Mouse (Mus musculus) kidney, adult 2 months (tissue): ENCODE data around the gene Polr1b.

Source experiments
- CTCF ChIP-seq: fragments of 200-500 bp; conservative IDR thresholded peaks from 2 replicates; pipeline ENCODE4 v1.5.1; 2011; ENCODE audit warnings: low read depth, mild to moderate bottlenecking, control low read depth, low read length, moderate library complexity, mixed read lengths; ENCODE audit not compliant: insufficient read depth, insufficient read length
- POLR2A ChIP-seq: fragments of 200-500 bp; IDR thresholded peaks from one replicate; pipeline ENCODE4 v1.6.1; 2011; ENCODE audit warnings: low read depth, low read length, control low read depth

DNA sequence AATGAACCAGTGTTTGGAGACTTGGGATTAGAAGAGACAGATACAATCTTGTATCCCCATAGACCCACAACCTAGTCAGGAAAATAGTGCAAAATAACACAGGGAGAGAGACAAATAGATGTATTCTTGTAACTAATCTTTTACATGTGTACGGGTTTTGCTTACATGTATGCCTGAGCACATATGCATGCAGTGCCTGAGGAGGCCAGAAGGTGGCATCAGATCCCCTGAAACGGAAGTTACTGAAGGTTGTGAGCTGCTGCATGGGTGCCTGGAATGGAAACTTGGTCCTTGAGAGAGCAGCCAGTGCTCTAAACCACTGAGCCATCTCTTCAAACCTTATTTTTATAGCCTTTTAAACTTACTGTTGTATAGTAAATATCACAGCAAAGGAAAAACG, 22.5 kb upstream of the Polr1b start:
- peak; percentile 45 for TF ChIP-seq CTCF
- TF ChIP-seq POLR2A: no peak
